Mouse (Mus musculus) stomach, embryonic 14.5 days (tissue): ENCODE data around the gene Zc3h10. TPM values are rescaled to one million over a fixed set of nuclear protein-coding genes. Genes with fewer than 3 reads are reported as not detected.
A peak's percentile ranks its signal among the peaks of the same experiment; 100 is the strongest.

Experiments used
- ATAC-seq: fragments of 200-750 bp; cut with Nextera tagmentation; 2 replicates; pipeline ENCODE4 v1.8.0; 2017; ENCODE audit warnings: low read depth, moderate TSS enrichment; ENCODE audit not compliant: insufficient number of reproducible peaks, insufficient read depth, low FRiP score
- H3K27ac ChIP-seq: fragments of 300-500 bp; sonication (generic); 2 replicates; pipeline ENCODE4 v1.5.1; 2014; ENCODE audit warnings: mild to moderate bottlenecking, low read length, moderate library complexity, mixed read lengths
- H3K27me3 ChIP-seq: fragments of 300-500 bp; sonication (generic); 2 replicates; pipeline ENCODE4 v1.6.1; 2014; ENCODE audit warnings: low read length, control low read depth, mixed read lengths; ENCODE audit not compliant: control insufficient read depth, insufficient read depth
- H3K36me3 ChIP-seq: fragments of 300-500 bp; sonication (generic); 2 replicates; pipeline ENCODE4 v1.6.1; 2014; ENCODE audit warnings: mild to moderate bottlenecking, control low read depth, low read length, moderate library complexity, mixed read lengths; ENCODE audit not compliant: control insufficient read depth, insufficient read depth
- H3K4me1 ChIP-seq: fragments of 300-500 bp; sonication (generic); 2 replicates; pipeline ENCODE4 v1.6.1; 2014; ENCODE audit warnings: low read length, control low read depth, mixed read lengths; ENCODE audit not compliant: control insufficient read depth, insufficient read depth
- H3K4me2 ChIP-seq: fragments of 300-500 bp; sonication (generic); replicated peaks from 2 replicates; pipeline ENCODE4 v1.6.1; 2014; ENCODE audit warnings: low read depth, low read length, control low read depth
- H3K4me3 ChIP-seq: fragments of 300-500 bp; sonication (generic); 2 replicates; pipeline ENCODE4 v1.5.1; 2014; ENCODE audit warnings: low read depth, low read length, control low read depth
- H3K9ac ChIP-seq: fragments of 300-500 bp; sonication (generic); replicated peaks from 2 replicates; pipeline ENCODE4 v1.6.1; 2014; ENCODE audit warnings: low read depth, mild to moderate bottlenecking, control low read depth, low read length, moderate library complexity, mixed read lengths
- H3K9me3 ChIP-seq: fragments of 300-500 bp; sonication (generic); 2 replicates; pipeline ENCODE4 v1.6.1; 2016; ENCODE audit warnings: low read depth, low read length, control low read depth; ENCODE audit not compliant: control insufficient read depth
- WGBS: fragments of 180-500 bp; shearing (Covaris S2); extraction: QIAGEN DNeasy Blood & Tissue Kit; methylation state at CpG from one replicate; pipeline ENCODE4 v1.1.7; 2014; 5-methylcytosine and 5-hydroxymethylcytosine counted together
- polyA plus RNA-seq: library from polyadenylated mRNA; unstranded; fragments of >200 nt; fragmentation: Nextera tagmentation; extraction: Ambion mirVana; gene quantifications from 2 replicates; pipeline ENCODE4 v1.2.1, GENCODE M21; 2014

Gene Zc3h10
- polyA plus RNA-seq, 1 experiment from 2014 or later, result 8.8 TPM

DNA sequence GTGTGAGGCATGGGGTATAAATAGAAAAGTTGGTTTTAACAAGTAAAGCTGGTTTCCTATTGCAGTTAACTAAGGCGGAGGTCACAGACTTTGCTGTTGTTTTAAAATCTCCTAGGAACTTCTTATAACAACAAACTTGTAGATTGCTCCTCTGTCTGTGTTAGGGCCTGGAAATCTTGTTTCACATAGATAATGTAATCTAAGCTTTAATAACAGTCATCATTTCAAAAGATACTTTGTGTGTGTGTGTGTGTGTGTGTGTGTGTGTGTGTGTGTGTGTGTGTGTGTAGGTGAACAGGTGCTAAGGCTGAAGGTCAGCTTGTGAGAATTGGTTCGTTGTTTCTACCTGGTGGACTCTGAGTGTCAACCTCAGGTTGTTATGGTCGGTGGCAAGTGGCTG lies 43.6 kb downstream of the Zc3h10 start:
- Histone ChIP-seq H3K4me1 (0 out of 2 replicates have a peak, but pooled peaks cover 2% of the 10 kb centered on the region), H3K9me3 (no peaks in the 10 kb centered on the region), H3K36me3 (no peaks in the 10 kb centered on the region), H3K9ac (no peak overlapping the region), H3K4me3 (no peak overlapping the region), H3K4me2 (no peak overlapping the region), H3K27ac (no peak overlapping the region), H3K27me3 (no peaks in the 10 kb centered on the region)
- WGBS, result 74% methylated on average over 3 of the region's 3 CpGs
- no peak for ATAC-seq

- Histone ChIP-seq H3K4me3 (no peak overlapping the region), H3K4me1 (no peaks in the 10 kb centered on the region), H3K9ac (no peak overlapping the region), H3K27ac (no peak overlapping the region), H3K4me2 (no peak overlapping the region), H3K27me3 (no peaks in the 10 kb centered on the region), H3K36me3 (no peaks in the 10 kb centered on the region), H3K9me3 (no peaks in the 10 kb centered on the region)
- WGBS, result 76% methylated on average over 8 of the region's 8 CpGs
- ATAC-seq, result no peak
These were observed 44.0 kb downstream of the Zc3h10 start for GRCm38 (mm10) chr10:128503532-128503931.

DNA sequence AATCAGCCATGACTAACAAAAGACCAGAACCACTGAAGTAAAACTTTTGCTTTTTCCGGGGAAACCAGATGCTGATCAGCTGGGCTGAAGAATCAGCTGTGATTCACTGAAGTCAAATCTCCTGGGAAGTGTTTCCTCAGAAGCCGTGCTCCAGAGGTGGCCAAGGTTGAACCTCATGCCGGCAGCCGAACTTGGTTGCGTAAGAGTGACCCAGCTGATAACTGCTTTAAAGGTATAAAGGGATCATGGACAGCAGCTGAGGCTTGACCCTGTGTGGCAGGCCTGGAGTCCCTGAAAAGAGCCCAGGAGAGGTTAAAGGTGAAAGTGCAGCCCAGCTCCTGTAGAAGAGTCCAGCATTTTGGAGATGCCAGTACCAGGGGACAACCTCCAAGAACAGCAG lies 45.2 kb downstream of the Zc3h10 start:
- Histone ChIP-seq H3K36me3 (no peaks in the 10 kb centered on the region), H3K4me3 (no peak overlapping the region), H3K4me1 (0 out of 2 replicates have a peak, but pooled peaks cover 4% of the 10 kb centered on the region), H3K27ac (no peak overlapping the region), H3K9me3 (no peaks in the 10 kb centered on the region), H3K4me2 (no peak overlapping the region), H3K9ac (no peak overlapping the region), H3K27me3 (no peaks in the 10 kb centered on the region)
- ATAC-seq, result no peak
- WGBS, result 62% methylated on average over 5 of the region's 5 CpGs

DNA sequence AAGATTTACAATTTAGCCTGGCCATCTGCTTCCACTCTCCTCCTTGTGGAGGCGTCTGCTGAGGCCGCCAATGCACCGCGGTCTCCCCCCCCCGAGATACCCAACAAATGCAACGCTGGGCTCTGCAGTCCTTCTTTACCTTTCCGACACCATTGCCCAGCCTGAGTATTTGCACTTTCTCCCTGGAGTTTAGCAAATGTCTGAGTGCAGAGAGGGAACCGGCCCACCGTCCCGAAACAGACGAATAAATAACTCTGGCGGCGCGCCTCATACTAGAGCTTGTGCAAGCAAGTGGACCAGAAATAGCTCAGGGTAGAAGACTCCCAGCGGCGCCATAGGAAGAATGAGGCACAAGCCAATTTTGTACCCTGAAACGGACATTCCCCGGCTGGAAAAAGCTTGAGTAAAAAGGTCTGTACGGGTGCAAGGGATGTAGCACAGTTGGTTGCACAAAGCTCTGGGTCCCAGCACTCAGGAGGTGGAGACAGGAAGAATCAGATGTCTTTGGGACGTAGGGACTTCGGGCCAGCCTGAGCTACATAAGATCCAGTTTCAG lies 48.4 kb downstream of the Zc3h10 start:
- Histone ChIP-seq H3K9me3 (no peaks in the 10 kb centered on the region), H3K4me3 (peak overlapping the region; percentile 52), H3K36me3 (no peaks in the 10 kb centered on the region), H3K27ac (peak overlapping the region; percentile 86), H3K27me3 (no peaks in the 10 kb centered on the region), H3K4me1 (peaks cover 16% of the 10 kb centered on the region), H3K4me2 (peak overlapping the region; percentile 73), H3K9ac (peak overlapping the region; percentile 47)
- WGBS, result 2% methylated on average over 21 of the region's 21 CpGs
- ATAC-seq, result peak; percentile 26; the same call in 1 of the 2 replicates

- peak within 1 kb of the TSS; percentile 52 for H3K4me3 ChIP-seq
These were observed 49.0 kb downstream of the Zc3h10 start, which contains the start of gene Myl6b for GRCm38 (mm10) chr10:128498590-128498989. Myl6b (minus strand) TSS chr10:128498685.

DNA sequence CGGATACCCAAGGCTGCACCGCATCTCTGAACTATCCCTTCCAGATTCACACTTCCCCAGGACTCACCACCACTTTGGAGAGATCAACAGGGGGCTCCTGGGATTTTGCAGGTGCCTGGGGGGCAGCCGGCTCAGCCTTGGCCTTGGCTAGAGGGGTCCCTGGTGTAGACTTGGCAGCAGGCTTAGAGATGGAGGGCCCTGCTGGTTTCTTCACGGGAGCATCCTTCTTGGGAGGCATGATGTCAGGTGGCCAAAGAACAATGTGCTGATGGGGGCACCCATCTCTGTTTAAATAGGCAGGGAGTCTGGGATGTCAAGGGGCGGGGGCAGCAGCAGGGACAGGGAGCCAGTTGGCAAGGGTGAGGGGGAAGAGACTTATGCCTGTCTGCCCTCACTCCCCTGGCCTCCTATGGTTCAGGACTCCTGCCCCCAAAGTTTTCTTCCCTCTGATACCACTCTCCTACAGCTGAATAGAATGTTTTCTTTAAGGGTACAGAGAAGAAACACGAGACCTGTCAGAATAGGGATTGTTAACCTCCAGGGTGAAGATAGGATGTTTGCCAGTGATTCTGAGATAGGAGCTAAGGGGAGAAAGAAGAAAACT lies 50.3 kb downstream of the Zc3h10 start:
- ATAC-seq, result no peak
- no peaks in the 10 kb centered on the region for H3K9me3 ChIP-seq
- no peak overlapping the region for H3K4me3 ChIP-seq
- H3K4me1 ChIP-seq, result peaks cover 17% of the 10 kb centered on the region
- H3K9ac ChIP-seq, result no peak overlapping the region
- no peak overlapping the region for H3K27ac ChIP-seq
- H3K27me3 ChIP-seq, result no peaks in the 10 kb centered on the region
- WGBS, result 36% methylated on average over 6 of the region's 6 CpGs
- no peak overlapping the region for H3K4me2 ChIP-seq
- no peaks in the 10 kb centered on the region for H3K36me3 ChIP-seq

More at GRCm38 (mm10) chr10:128498590-128498989, 49.0 kb downstream of the Zc3h10 start, which contains the start of gene Myl6b:
- peak within 1 kb of the TSS; percentile 73 for H3K4me2 ChIP-seq
- ATAC-seq, result peak; percentile 90
- H3K9ac ChIP-seq, result peak within 1 kb of the TSS; percentile 47
- peak within 1 kb of the TSS; percentile 86 for H3K27ac ChIP-seq
- H3K4me1 ChIP-seq, result peaks cover 16% of the 10 kb centered on the region
- no peaks in the 10 kb centered on the region for H3K27me3 ChIP-seq
- no peaks in the 10 kb centered on the region for H3K9me3 ChIP-seq
- WGBS, result 1% methylated on average over 27 of the region's 27 CpGs
- no peaks in the 10 kb centered on the region for H3K36me3 ChIP-seq

- Histone ChIP-seq H3K4me3 (no peak overlapping the region), H3K27ac (no peak overlapping the region), H3K9ac (no peak overlapping the region), H3K9me3 (no peaks in the 10 kb centered on the region), H3K36me3 (peaks cover 4% of the 10 kb centered on the region; the same call in 1 of the 2 replicates), H3K4me2 (no peak overlapping the region), H3K4me1 (peaks cover 24% of the 10 kb centered on the region), H3K27me3 (no peaks in the 10 kb centered on the region)
- WGBS, result 39% methylated on average over 6 of the region's 6 CpGs
- ATAC-seq, result no peak
These were observed 51.0 kb downstream of the Zc3h10 start for GRCm38 (mm10) chr10:128496509-128497077.

- Histone ChIP-seq H3K27me3 (no peaks in the 10 kb centered on the region), H3K4me1 (peaks cover 31% of the 10 kb centered on the region), H3K36me3 (peaks cover 11% of the 10 kb centered on the region; the same call in 1 of the 2 replicates), H3K4me2 (no peak overlapping the region), H3K4me3 (no peak overlapping the region), H3K9me3 (no peaks in the 10 kb centered on the region), H3K9ac (no peak overlapping the region), H3K27ac (no peak overlapping the region)
- WGBS, result 78% methylated on average over 4 of the region's 4 CpGs
- no peak for ATAC-seq
These were observed 51.7 kb downstream of the Zc3h10 start for GRCm38 (mm10) chr10:128495903-128496302.
